Mouse (Mus musculus): Measurements from ENCODE around the gene Spp2. TPM values are rescaled to one million over a fixed set of nuclear protein-coding genes. Genes with fewer than 3 reads are reported as not detected.
"Not testable (repeated sequence)": the region's sequence is repeated elsewhere in the genome, so short reads cannot be mapped to it uniquely, and the experiment has no call there.

The Spp2 gene
- polyA plus RNA-seq, 1 experiment from 2014 or later: 18.1 TPM

- H3K9me3 ChIP-seq (replicated peaks; ENCODE audit: control insufficient read depth, low read length): no peaks in the 10 kb centered on the region
- no peak overlapping the region for H3K9ac ChIP-seq (ENCODE audit: low read length)
- no peak for ATAC-seq (ENCODE audit: insufficient read depth, low FRiP score)
- H3K4me1 ChIP-seq (ENCODE audit: control insufficient read depth, insufficient read depth, low read length): no peaks in the 10 kb centered on the region; the same call in 1 of the 2 replicates
- H3K4me2 ChIP-seq (ENCODE audit: low read depth, low read length): no peak overlapping the region
- H3K27ac ChIP-seq (ENCODE audit: low read length): no peak overlapping the region
- H3K27me3 ChIP-seq (ENCODE audit: control insufficient read depth, insufficient read depth, low read length): no peaks in the 10 kb centered on the region
- H3K36me3 ChIP-seq (ENCODE audit: control insufficient read depth, insufficient read depth, low read length): no peaks in the 10 kb centered on the region
- H3K4me3 ChIP-seq (replicated peaks; ENCODE audit: low read length): no peak overlapping the region
- 83% methylated on average over 16 of the region's 16 CpGs for WGBS
Measured at GRCm38 (mm10) chr1:88446270-88447030, 39.7 kb downstream of the Spp2 start.

GRCm38 (mm10) chr1:88447483-88447882 lies 40.7 kb downstream of the Spp2 start:
- Histone ChIP-seq H3K9me3 (replicated peaks; ENCODE audit: control insufficient read depth, low read length) (no peaks in the 10 kb centered on the region), H3K4me2 (ENCODE audit: low read depth, low read length) (no peak overlapping the region), H3K27ac (ENCODE audit: low read length) (0 out of 2 replicates have a peak overlapping the region, but pooled peaks have one; percentile 8), H3K36me3 (ENCODE audit: control insufficient read depth, insufficient read depth, low read length) (no peaks in the 10 kb centered on the region), H3K4me1 (ENCODE audit: control insufficient read depth, insufficient read depth, low read length) (no peaks in the 10 kb centered on the region; the same call in 1 of the 2 replicates), H3K9ac (ENCODE audit: low read length) (no peak overlapping the region), H3K4me3 (replicated peaks; ENCODE audit: low read length) (no peak overlapping the region), H3K27me3 (ENCODE audit: control insufficient read depth, insufficient read depth, low read length) (no peaks in the 10 kb centered on the region)
- 15% methylated on average over 6 of the region's 6 CpGs for whole genome bisulfite sequencing
- ATAC-seq (ENCODE audit: insufficient read depth, low FRiP score): peak; percentile 68; the same call in 1 of the 2 replicates

GRCm38 (mm10) chr1:88448094-88448493 lies 41.3 kb downstream of the Spp2 start:
- H3K4me1 ChIP-seq (ENCODE audit: control insufficient read depth, insufficient read depth, low read length); H3K27me3 ChIP-seq (ENCODE audit: control insufficient read depth, insufficient read depth, low read length); H3K9ac ChIP-seq (ENCODE audit: low read length); H3K27ac ChIP-seq (ENCODE audit: low read length); H3K4me2 ChIP-seq (ENCODE audit: low read depth, low read length); H3K9me3 ChIP-seq (replicated peaks; ENCODE audit: control insufficient read depth, low read length); ATAC-seq (ENCODE audit: insufficient read depth, low FRiP score); H3K4me3 ChIP-seq (replicated peaks; ENCODE audit: low read length); H3K36me3 ChIP-seq (ENCODE audit: control insufficient read depth, insufficient read depth, low read length): not testable (repeated sequence)
- 74% methylated on average over 3 of the region's 3 CpGs for WGBS

DNA sequence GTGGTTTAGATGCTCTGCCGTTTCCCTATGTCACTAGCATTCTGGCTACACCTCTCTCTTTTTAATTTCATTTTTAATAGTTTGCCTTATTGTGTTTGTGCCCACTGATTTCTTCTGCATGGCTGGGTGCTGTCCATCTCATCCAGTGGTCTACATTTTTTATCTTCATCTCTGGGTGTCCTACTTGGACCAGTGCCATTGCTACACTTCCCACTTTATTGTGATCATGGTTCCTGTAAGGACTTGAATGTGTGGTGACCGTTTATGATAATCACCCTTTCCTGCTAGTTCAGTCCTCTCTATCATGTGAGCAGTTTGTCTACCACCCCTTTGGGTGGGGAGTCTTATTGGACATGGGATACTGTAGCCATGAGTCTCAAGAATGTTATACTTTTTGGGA lies 43.0 kb downstream of the Spp2 start:
- H3K36me3 ChIP-seq (ENCODE audit: control insufficient read depth, insufficient read depth, low read length): no peaks in the 10 kb centered on the region
- WGBS: 80% methylated on average over 2 of the region's 2 CpGs
- H3K27ac ChIP-seq (ENCODE audit: low read length): no peak overlapping the region
- H3K4me2 ChIP-seq (ENCODE audit: low read depth, low read length): no peak overlapping the region
- no peaks in the 10 kb centered on the region for H3K4me1 ChIP-seq (ENCODE audit: control insufficient read depth, insufficient read depth, low read length)
- H3K4me3 ChIP-seq (replicated peaks; ENCODE audit: low read length): no peak overlapping the region
- no peaks in the 10 kb centered on the region for H3K9me3 ChIP-seq (replicated peaks; ENCODE audit: control insufficient read depth, low read length)
- no peaks in the 10 kb centered on the region for H3K27me3 ChIP-seq (ENCODE audit: control insufficient read depth, insufficient read depth, low read length)
- no peak overlapping the region for H3K9ac ChIP-seq (ENCODE audit: low read length)
- ATAC-seq (ENCODE audit: insufficient read depth, low FRiP score): no peak

- Histone ChIP-seq H3K9me3 (replicated peaks; ENCODE audit: control insufficient read depth, low read length) (no peaks in the 10 kb centered on the region), H3K9ac (ENCODE audit: low read length) (no peak overlapping the region), H3K4me3 (replicated peaks; ENCODE audit: low read length) (no peak overlapping the region), H3K27ac (ENCODE audit: low read length) (no peak overlapping the region), H3K27me3 (ENCODE audit: control insufficient read depth, insufficient read depth, low read length) (no peaks in the 10 kb centered on the region), H3K36me3 (ENCODE audit: control insufficient read depth, insufficient read depth, low read length) (no peaks in the 10 kb centered on the region), H3K4me1 (ENCODE audit: control insufficient read depth, insufficient read depth, low read length) (no peaks in the 10 kb centered on the region), H3K4me2 (ENCODE audit: low read depth, low read length) (no peak overlapping the region)
- WGBS: 67% methylated on average over 4 of the region's 4 CpGs
- no peak for ATAC-seq (ENCODE audit: insufficient read depth, low FRiP score)
Measured at GRCm38 (mm10) chr1:88450668-88451067, 43.9 kb downstream of the Spp2 start.

DNA sequence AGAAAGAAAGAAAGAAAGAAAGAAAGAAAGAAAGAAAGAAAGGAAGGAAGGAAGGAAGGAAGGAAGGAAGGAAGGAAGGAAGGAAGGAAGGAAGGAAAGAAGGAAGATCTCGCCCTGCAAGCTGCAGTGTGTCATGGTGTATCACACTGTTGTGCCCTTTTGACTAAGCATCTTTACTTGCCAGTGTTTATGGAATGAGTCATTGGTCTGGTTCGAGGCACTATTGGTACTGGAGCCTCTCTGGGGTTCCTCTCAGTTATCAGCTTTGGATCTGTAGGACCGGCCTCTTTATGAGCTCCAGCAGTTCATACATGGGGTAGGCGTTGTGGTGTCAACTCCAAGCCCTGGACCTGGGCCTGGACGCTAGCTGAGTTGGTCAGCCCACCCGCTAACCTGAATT lies 45.4 kb downstream of the Spp2 start:
- H3K27me3 ChIP-seq (ENCODE audit: control insufficient read depth, insufficient read depth, low read length): no peaks in the 10 kb centered on the region
- no peaks in the 10 kb centered on the region for H3K4me1 ChIP-seq (ENCODE audit: control insufficient read depth, insufficient read depth, low read length)
- no peak overlapping the region for H3K27ac ChIP-seq (ENCODE audit: low read length)
- ATAC-seq (ENCODE audit: insufficient read depth, low FRiP score): no peak
- H3K9me3 ChIP-seq (replicated peaks; ENCODE audit: control insufficient read depth, low read length): no peaks in the 10 kb centered on the region
- H3K9ac ChIP-seq (ENCODE audit: low read length): no peak overlapping the region
- H3K36me3 ChIP-seq (ENCODE audit: control insufficient read depth, insufficient read depth, low read length): no peaks in the 10 kb centered on the region
- no peak overlapping the region for H3K4me2 ChIP-seq (ENCODE audit: low read depth, low read length)
- WGBS: 65% methylated on average over 6 of the region's 6 CpGs
- no peak overlapping the region for H3K4me3 ChIP-seq (replicated peaks; ENCODE audit: low read length)

GRCm38 (mm10) chr1:88454703-88455102 lies 47.9 kb downstream of the Spp2 start:
- no peaks in the 10 kb centered on the region for H3K36me3 ChIP-seq (ENCODE audit: control insufficient read depth, insufficient read depth, low read length)
- no peak overlapping the region for H3K27ac ChIP-seq (ENCODE audit: low read length)
- WGBS: 52% methylated on average over 3 of the region's 3 CpGs
- no peak overlapping the region for H3K4me2 ChIP-seq (ENCODE audit: low read depth, low read length)
- H3K4me3 ChIP-seq (replicated peaks; ENCODE audit: low read length): no peak overlapping the region
- H3K27me3 ChIP-seq (ENCODE audit: control insufficient read depth, insufficient read depth, low read length): no peaks in the 10 kb centered on the region
- H3K9me3 ChIP-seq (replicated peaks; ENCODE audit: control insufficient read depth, low read length): no peaks in the 10 kb centered on the region
- no peak for ATAC-seq (ENCODE audit: insufficient read depth, low FRiP score)
- no peak overlapping the region for H3K9ac ChIP-seq (ENCODE audit: low read length)
- H3K4me1 ChIP-seq (ENCODE audit: control insufficient read depth, insufficient read depth, low read length): no peaks in the 10 kb centered on the region

- no peaks in the 10 kb centered on the region for H3K9me3 ChIP-seq (replicated peaks; ENCODE audit: control insufficient read depth, low read length)
- H3K27me3 ChIP-seq (ENCODE audit: control insufficient read depth, insufficient read depth, low read length): no peaks in the 10 kb centered on the region
- no peak overlapping the region for H3K27ac ChIP-seq (ENCODE audit: low read length)
- ATAC-seq (ENCODE audit: insufficient read depth, low FRiP score): no peak
- no peak overlapping the region for H3K4me2 ChIP-seq (ENCODE audit: low read depth, low read length)
- no peaks in the 10 kb centered on the region for H3K36me3 ChIP-seq (ENCODE audit: control insufficient read depth, insufficient read depth, low read length)
- H3K4me3 ChIP-seq (replicated peaks; ENCODE audit: low read length): no peak overlapping the region
- H3K4me1 ChIP-seq (ENCODE audit: control insufficient read depth, insufficient read depth, low read length): no peaks in the 10 kb centered on the region
- WGBS: 71% methylated on average over 3 of the region's 3 CpGs
- no peak overlapping the region for H3K9ac ChIP-seq (ENCODE audit: low read length)
Measured at GRCm38 (mm10) chr1:88455761-88456160, 49.0 kb downstream of the Spp2 start.

GRCm38 (mm10) chr1:88456451-88457072 lies 49.8 kb downstream of the Spp2 start:
- H3K9me3 ChIP-seq (replicated peaks; ENCODE audit: control insufficient read depth, low read length): no peaks in the 10 kb centered on the region
- no peaks in the 10 kb centered on the region for H3K36me3 ChIP-seq (ENCODE audit: control insufficient read depth, insufficient read depth, low read length)
- 61% methylated on average over 14 of the region's 14 CpGs for WGBS
- H3K4me2 ChIP-seq (ENCODE audit: low read depth, low read length): no peak overlapping the region
- no peaks in the 10 kb centered on the region for H3K4me1 ChIP-seq (ENCODE audit: control insufficient read depth, insufficient read depth, low read length)
- no peak overlapping the region for H3K4me3 ChIP-seq (replicated peaks; ENCODE audit: low read length)
- no peak overlapping the region for H3K9ac ChIP-seq (ENCODE audit: low read length)
- peak; percentile 38; the same call in 1 of the 2 replicates for ATAC-seq (ENCODE audit: insufficient read depth, low FRiP score)
- no peak overlapping the region for H3K27ac ChIP-seq (ENCODE audit: low read length)
- H3K27me3 ChIP-seq (ENCODE audit: control insufficient read depth, insufficient read depth, low read length): no peaks in the 10 kb centered on the region
